Mouse (Mus musculus) heart, postnatal 0 days (tissue): Measurements from ENCODE around the gene Mgll.

ENCODE experiments used
- CTCF ChIP-seq: IDR thresholded peaks from 2 replicates; pipeline ENCODE4 v1.5.1; 2016; ENCODE audit warnings: antibody characterized with exemption, control low read depth, low read depth
- EP300 ChIP-seq: IDR thresholded peaks from 2 replicates; pipeline ENCODE4 v1.6.1; 2016; ENCODE audit warnings: antibody characterized with exemption, low read depth

DNA sequence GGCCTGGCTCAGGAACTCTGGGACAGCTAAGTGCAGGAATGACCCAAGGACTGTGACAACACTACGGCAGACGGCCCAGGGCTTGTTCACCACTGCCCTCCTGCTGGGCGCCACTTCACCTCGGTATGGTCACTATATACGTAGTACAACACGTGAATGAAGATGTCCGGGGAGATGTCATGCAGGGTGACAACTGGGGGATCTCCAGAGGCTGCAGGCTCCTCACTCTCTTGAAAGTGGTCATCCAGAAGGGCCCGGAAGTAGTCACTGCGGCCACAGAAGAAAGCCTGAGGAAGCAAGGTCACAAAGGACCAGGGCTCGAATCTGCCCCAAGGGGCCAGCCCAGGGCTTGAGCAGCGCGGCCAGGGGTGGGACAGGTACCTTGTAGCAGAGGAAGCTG is 113.8 kb downstream of the Mgll start:
- no peak for TF ChIP-seq CTCF
- TF ChIP-seq EP300: no peak
